Mouse (Mus musculus) erythroblast, embryonic 14.5 days (primary cell): Measurements from ENCODE around the gene Cenpm. TPM values are rescaled to one million over a fixed set of nuclear protein-coding genes. Genes with fewer than 3 reads are reported as not detected.

ENCODE experiments used
- H3K27me3 ChIP-seq: 2 replicates; pipeline ENCODE4 v1.6.1; 2012; ENCODE audit warnings: inconsistent platforms; ENCODE audit not compliant: control insufficient read depth
- H3K36me3 ChIP-seq: 2 replicates; pipeline ENCODE4 v1.6.1; 2012; ENCODE audit warnings: mild to moderate bottlenecking, inconsistent platforms; ENCODE audit not compliant: control insufficient read depth
- H3K4me1 ChIP-seq: 2 replicates; pipeline ENCODE4 v1.6.1; 2012; ENCODE audit warnings: inconsistent platforms; ENCODE audit not compliant: control insufficient read depth
- H3K4me3 ChIP-seq: replicated peaks from 2 replicates; pipeline ENCODE3; 2012; ENCODE audit warnings: moderate library complexity, mild to moderate bottlenecking, inconsistent platforms
- H3K9me3 ChIP-seq: 2 replicates; pipeline ENCODE4 v1.6.1; 2012; ENCODE audit warnings: low read length, inconsistent platforms, mixed read lengths; ENCODE audit not compliant: control insufficient read depth
- GATA1 ChIP-seq: IDR thresholded peaks from 2 replicates; pipeline ENCODE4 v1.6.1; 2012; ENCODE audit warnings: low read length, inconsistent platforms, mixed read lengths
- TAL1 ChIP-seq: IDR thresholded peaks from 3 replicates; pipeline ENCODE4 v1.6.1; 2012; ENCODE audit warnings: low read length, inconsistent platforms, mixed read lengths
- polyA plus RNA-seq: library from polyadenylated mRNA; stranded (reverse); fragments of >175 nt; gene quantifications from 2 replicates; pipeline ENCODE4 v1.2.3, GENCODE M21; 2012

Cenpm gene
- polyA plus RNA-seq, result 16.4 and 20.1 TPM in 2 replicates

GRCm38 (mm10) chr15:82244115-82244804 is at the start of gene Cenpm:
Gene Cenpm, minus strand, starts transcription at chr15:82244748.
- peaks cover 24% of the 10 kb centered on the region for H3K36me3 ChIP-seq
- no peak for TF ChIP-seq TAL1
- no peak for TF ChIP-seq GATA1
- H3K9me3 ChIP-seq, result no peaks in the 10 kb centered on the region
- H3K4me1 ChIP-seq, result peaks cover 24% of the 10 kb centered on the region
- peak within 1 kb of the TSS; percentile 70 for H3K4me3 ChIP-seq
- no peaks in the 10 kb centered on the region for H3K27me3 ChIP-seq

GRCm38 (mm10) chr15:82294059-82294458 is 49.5 kb upstream of the Cenpm start:
- TF ChIP-seq TAL1, result no peak
- TF ChIP-seq GATA1, result no peak
- Histone ChIP-seq H3K4me1 (peaks cover 15% of the 10 kb centered on the region), H3K9me3 (peaks cover 6% of the 10 kb centered on the region), H3K27me3 (peaks cover 15% of the 10 kb centered on the region), H3K4me3 (no peak overlapping the region), H3K36me3 (no peaks in the 10 kb centered on the region)

GRCm38 (mm10) chr15:82293271-82293711 is 48.7 kb upstream of the Cenpm start:
- TF ChIP-seq TAL1 (no peak), GATA1 (no peak)
- H3K4me1 ChIP-seq, result peaks cover 11% of the 10 kb centered on the region
- H3K4me3 ChIP-seq, result no peak overlapping the region
- H3K9me3 ChIP-seq, result no peaks in the 10 kb centered on the region
- peaks cover 10% of the 10 kb centered on the region for H3K27me3 ChIP-seq
- H3K36me3 ChIP-seq, result no peaks in the 10 kb centered on the region

- H3K36me3 ChIP-seq, result no peaks in the 10 kb centered on the region
- H3K4me3 ChIP-seq, result no peak overlapping the region
- peaks cover 10% of the 10 kb centered on the region for H3K27me3 ChIP-seq
- no peaks in the 10 kb centered on the region for H3K9me3 ChIP-seq
- H3K4me1 ChIP-seq, result peaks cover 11% of the 10 kb centered on the region
- TF ChIP-seq TAL1, result no peak
- no peak for TF ChIP-seq GATA1
These were observed 48.3 kb upstream of the Cenpm start for GRCm38 (mm10) chr15:82292851-82293250.

GRCm38 (mm10) chr15:82290252-82290651 is 45.7 kb upstream of the Cenpm start:
- Histone ChIP-seq H3K36me3 (no peaks in the 10 kb centered on the region), H3K4me3 (no peak overlapping the region), H3K9me3 (no peaks in the 10 kb centered on the region), H3K27me3 (peaks cover 16% of the 10 kb centered on the region), H3K4me1 (peaks cover 11% of the 10 kb centered on the region)
- TF ChIP-seq TAL1 (no peak), GATA1 (no peak)

GRCm38 (mm10) chr15:82286157-82286556 is 41.6 kb upstream of the Cenpm start:
- TF ChIP-seq GATA1 (no peak), TAL1 (no peak)
- Histone ChIP-seq H3K4me3 (no peak overlapping the region), H3K9me3 (no peaks in the 10 kb centered on the region), H3K27me3 (peaks cover 6% of the 10 kb centered on the region), H3K4me1 (peaks cover 3% of the 10 kb centered on the region), H3K36me3 (no peaks in the 10 kb centered on the region)

- TF ChIP-seq TAL1 (no peak), GATA1 (no peak)
- peaks cover 27% of the 10 kb centered on the region for H3K27me3 ChIP-seq
- H3K36me3 ChIP-seq, result no peaks in the 10 kb centered on the region
- no peaks in the 10 kb centered on the region for H3K4me1 ChIP-seq
- no peaks in the 10 kb centered on the region for H3K9me3 ChIP-seq
- no peak overlapping the region for H3K4me3 ChIP-seq
These were observed 36.1 kb upstream of the Cenpm start for GRCm38 (mm10) chr15:82280638-82281037.

GRCm38 (mm10) chr15:82277591-82277990 is 33.0 kb upstream of the Cenpm start:
- no peak for TF ChIP-seq GATA1
- no peak for TF ChIP-seq TAL1
- Histone ChIP-seq H3K4me1 (peaks cover 3% of the 10 kb centered on the region), H3K27me3 (peaks cover 52% of the 10 kb centered on the region), H3K9me3 (no peaks in the 10 kb centered on the region), H3K36me3 (no peaks in the 10 kb centered on the region), H3K4me3 (no peak overlapping the region)

GRCm38 (mm10) chr15:82274927-82275901 is 30.7 kb upstream of the Cenpm start:
- Histone ChIP-seq H3K27me3 (peaks cover 56% of the 10 kb centered on the region), H3K36me3 (no peaks in the 10 kb centered on the region), H3K9me3 (no peaks in the 10 kb centered on the region), H3K4me1 (peaks cover 3% of the 10 kb centered on the region), H3K4me3 (no peak overlapping the region)
- TF ChIP-seq GATA1 (no peak), TAL1 (no peak)
